Mouse (Mus musculus): Measurements from ENCODE around the gene Unc13b.

GRCm38 (mm10) chr4:43244022-43244421 lies 185.3 kb downstream of the Unc13b start:
- TF ChIP-seq CTCF (IDR thresholded peaks at IDR 0.05; ENCODE audit: borderline replicate concordance, insufficient read depth, low read length), result no peak
- no peak for TF ChIP-seq POLR2A (IDR thresholded peaks at IDR 0.05; ENCODE audit: low read depth, low read length)
